Mouse (Mus musculus): ENCODE data around the gene Gm17622. TPM values are rescaled to one million over a fixed set of nuclear protein-coding genes. Genes with fewer than 3 reads are reported as not detected.

Gene Gm17622
- polyA plus RNA-seq (2014; fragmentation: Illumina TruSeq; extraction: RNeasy Lipid Tissue Mini Kit (QIAGEN cat#74804); ENCODE audit: low read depth, low replicate concordance), result not detected

GRCm38 (mm10) chr13:96490433-96490832 lies at the start of gene Gm17622:
Gene Gm17622 (plus strand): TSS chr13:96490733.

GRCm38 (mm10) chr13:96470957-96471356 lies 19.6 kb upstream of the Gm17622 start, which contains the start of gene Ankdd1b:
Gene Ankdd1b (minus strand): TSS chr13:96471198.

Other genes starting within 250 kb of the Gm17622 start
- gene Poc5, start 102.4 kb upstream of the Gm17622 start, polyA plus RNA-seq (2014; fragmentation: Illumina TruSeq; extraction: RNeasy Lipid Tissue Mini Kit (QIAGEN cat#74804); ENCODE audit: low read depth, low replicate concordance), result 9.9 TPM
- gene Ankdd1b, start 19.5 kb upstream of the Gm17622 start, polyA plus RNA-seq (2014; fragmentation: Illumina TruSeq; extraction: RNeasy Lipid Tissue Mini Kit (QIAGEN cat#74804); ENCODE audit: low read depth, low replicate concordance), result 0.61 TPM
- gene Polk, start 51.8 kb downstream of the Gm17622 start, polyA plus RNA-seq (2014; fragmentation: Illumina TruSeq; extraction: RNeasy Lipid Tissue Mini Kit (QIAGEN cat#74804); ENCODE audit: low read depth, low replicate concordance), result 6.9 TPM
- gene Col4a3bp, start 51.9 kb downstream of the Gm17622 start, polyA plus RNA-seq (2014; fragmentation: Illumina TruSeq; extraction: RNeasy Lipid Tissue Mini Kit (QIAGEN cat#74804); ENCODE audit: low read depth, low replicate concordance), result 21.9 TPM
- 35.1 TPM for gene Hmgcr, start 180.2 kb downstream of the Gm17622 start, polyA plus RNA-seq (2014; fragmentation: Illumina TruSeq; extraction: RNeasy Lipid Tissue Mini Kit (QIAGEN cat#74804); ENCODE audit: low read depth, low replicate concordance)

All from adipose tissue, adult 10 weeks (tissue).